9 mouse cellular contexts compared by ENCODE assay signal in the genomic region with DNA sequence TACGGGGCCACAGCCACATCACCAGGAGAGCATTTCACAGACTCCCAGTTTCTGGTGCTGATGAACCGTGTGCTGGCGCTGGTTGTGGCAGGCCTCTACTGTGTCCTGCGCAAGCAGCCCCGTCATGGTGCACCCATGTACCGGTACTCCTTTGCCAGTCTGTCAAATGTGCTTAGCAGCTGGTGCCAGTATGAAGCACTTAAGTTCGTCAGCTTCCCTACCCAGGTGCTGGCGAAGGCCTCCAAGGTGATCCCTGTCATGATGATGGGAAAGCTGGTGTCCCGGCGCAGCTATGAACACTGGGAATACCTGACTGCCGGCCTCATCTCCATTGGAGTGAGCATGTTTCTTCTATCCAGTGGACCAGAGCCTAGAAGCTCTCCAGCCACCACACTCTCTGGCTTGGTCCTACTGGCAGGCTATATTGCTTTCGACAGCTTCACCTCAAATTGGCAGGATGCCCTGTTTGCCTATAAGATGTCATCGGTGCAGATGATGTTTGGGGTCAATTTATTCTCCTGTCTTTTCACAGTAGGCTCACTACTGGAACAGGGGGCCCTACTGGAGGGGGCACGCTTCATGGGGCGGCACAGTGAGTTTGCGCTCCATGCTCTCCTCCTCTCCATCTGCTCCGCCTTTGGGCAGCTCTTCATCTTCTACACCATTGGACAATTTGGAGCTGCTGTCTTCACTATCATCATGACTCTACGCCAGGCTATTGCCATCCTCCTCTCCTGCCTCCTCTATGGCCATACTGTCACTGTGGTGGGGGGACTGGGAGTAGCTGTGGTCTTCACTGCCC. TPM values are rescaled to one million over a fixed set of nuclear protein-coding genes. Genes with fewer than 3 reads are reported as not detected.
DNase-seq lines count a peak whose midpoint lies in the region; ATAC-seq and TF ChIP-seq lines count a peak whose summit lies in the region.
"Had no signal": no experiment of that assay in that cellular context is flagged by ENCODE, and none has a peak within 500 bp of the region (broad histone marks: within the 10 kb centered on the region; RNA-seq: fewer than 3 reads in every experiment).

No protein-coding gene starts in this region.

- 26% methylated on average over 18 of the region's 18 CpGs for WGBS in cerebellum, adult 2 months
- WGBS in kidney, embryonic 16.5 days = 65% methylated on average over 18 of the region's 18 CpGs
- 60% methylated on average over 18 of the region's 18 CpGs for WGBS in embryonic facial prominence, embryonic 15.5 days
- WGBS in midbrain, postnatal 0 days = 65% methylated on average over 18 of the region's 18 CpGs

- no peaks in the 10 kb centered on the region for H3K9me3 ChIP-seq in kidney, embryonic 16.5 days (ENCODE audit: low read length)
- no peaks in the 10 kb centered on the region for H3K9me3 ChIP-seq in embryonic facial prominence, embryonic 15.5 days (replicated peaks)
- no peaks in the 10 kb centered on the region for H3K9me3 ChIP-seq in midbrain, postnatal 0 days (ENCODE audit: low read length)

- H3K4me1 ChIP-seq in cerebellum, adult 2 months (ENCODE audit: control insufficient read depth, insufficient read depth, low read length) = peaks cover 16% of the 10 kb centered on the region
- H3K4me1 ChIP-seq in kidney, embryonic 16.5 days (ENCODE audit: insufficient read depth, low read length) = peaks cover 46% of the 10 kb centered on the region
- peaks cover 64% of the 10 kb centered on the region for H3K4me1 ChIP-seq in embryonic facial prominence, embryonic 15.5 days
- 0 out of 2 replicates have a peak, but pooled peaks cover 6% of the 10 kb centered on the region for H3K4me1 ChIP-seq in midbrain, postnatal 0 days (ENCODE audit: insufficient read depth, low read length)

- no peak for ATAC-seq in kidney, embryonic 16.5 days (ENCODE audit: low FRiP score, low TSS enrichment)
- ATAC-seq in embryonic facial prominence, embryonic 15.5 days (ENCODE audit: insufficient number of reproducible peaks, low FRiP score, low TSS enrichment, low read depth) = 0 out of 2 replicates have a peak, but pooled peaks have one; percentile 8
- no peak for ATAC-seq in midbrain, postnatal 0 days (ENCODE audit: low FRiP score)

- peak; percentile 20; the same call in 1 of the 2 replicates for TF ChIP-seq POLR2A in cerebellum, adult 2 months (IDR thresholded peaks at IDR 0.05; ENCODE audit: borderline replicate concordance, insufficient read depth, low read length)

- no peak overlapping the region for H3K27ac ChIP-seq in cerebellum, adult 2 months (ENCODE audit: insufficient read depth, low read length)
- peak overlapping the region; percentile 20; the same call in 1 of the 2 replicates for H3K27ac ChIP-seq in kidney, embryonic 16.5 days (ENCODE audit: low read length)
- H3K27ac ChIP-seq in embryonic facial prominence, embryonic 15.5 days (replicated peaks) = peak overlapping the region; percentile 35; the same call in 1 of the 2 replicates
- no peak overlapping the region for H3K27ac ChIP-seq in midbrain, postnatal 0 days (ENCODE audit: low read depth, low read length)
- H3K27ac ChIP-seq: macrophage had no signal

- no peak for TF ChIP-seq CTCF in cerebellum, adult 2 months (IDR thresholded peaks at IDR 0.05; ENCODE audit: borderline replicate concordance, insufficient read depth, low read depth, low read length)
- no peak for TF ChIP-seq CTCF in midbrain, postnatal 0 days (IDR thresholded peaks at IDR 0.05)

- no peaks in the 10 kb centered on the region for H3K27me3 ChIP-seq in cerebellum, adult 2 months (ENCODE audit: control insufficient read depth, insufficient read depth, low read length)
- H3K27me3 ChIP-seq in kidney, embryonic 16.5 days (ENCODE audit: insufficient read depth, low read length) = no peaks in the 10 kb centered on the region
- H3K27me3 ChIP-seq in embryonic facial prominence, embryonic 15.5 days = no peaks in the 10 kb centered on the region
- H3K27me3 ChIP-seq in midbrain, postnatal 0 days (ENCODE audit: insufficient read depth, low read length) = no peaks in the 10 kb centered on the region

- peak overlapping the region; percentile 7; the same call in 1 of the 2 replicates for H3K9ac ChIP-seq in kidney, embryonic 16.5 days (replicated peaks; ENCODE audit: low read length)
- no peak overlapping the region for H3K9ac ChIP-seq in embryonic facial prominence, embryonic 15.5 days
- no peak overlapping the region for H3K9ac ChIP-seq in midbrain, postnatal 0 days (replicated peaks; ENCODE audit: low read length, poor library complexity, severe bottlenecking)

- H3K36me3 ChIP-seq in kidney, embryonic 16.5 days (ENCODE audit: insufficient read depth, low read length) = peaks cover 52% of the 10 kb centered on the region
- peaks cover 65% of the 10 kb centered on the region for H3K36me3 ChIP-seq in embryonic facial prominence, embryonic 15.5 days
- peaks cover 56% of the 10 kb centered on the region for H3K36me3 ChIP-seq in midbrain, postnatal 0 days (ENCODE audit: insufficient read depth, low read length)

- no peak overlapping the region for H3K4me3 ChIP-seq in cerebellum, adult 2 months (replicated peaks; ENCODE audit: insufficient read depth, low read depth, low read length)
- H3K4me3 ChIP-seq in kidney, embryonic 16.5 days (ENCODE audit: low read length) = no peak overlapping the region
- H3K4me3 ChIP-seq in embryonic facial prominence, embryonic 15.5 days (replicated peaks) = no peak overlapping the region
- H3K4me3 ChIP-seq in midbrain, postnatal 0 days (ENCODE audit: low read depth, low read length) = no peak overlapping the region

- peak in 1 of 2 experiments; percentile 49 for DNase-seq in cerebellum, adult 2 months
- DNase-seq in cerebellum, adult 9-10 months = no peak
- DNase-seq in kidney, postnatal 25 days = no peak
- DNase-seq in midbrain, postnatal 0 days (ENCODE audit: low spot score) = peak; percentile 46
- DNase-seq in frontal cortex, postnatal 10 days (ENCODE audit: low spot score in 2 of 2) = no peak
- DNase-seq in ovary, postnatal 10 days (ENCODE audit: low spot score) = no peak

- no peak overlapping the region for H3K4me2 ChIP-seq in kidney, embryonic 16.5 days (replicated peaks; ENCODE audit: low read depth, low read length)
- no peak overlapping the region for H3K4me2 ChIP-seq in embryonic facial prominence, embryonic 15.5 days (replicated peaks)
- no peak overlapping the region for H3K4me2 ChIP-seq in midbrain, postnatal 0 days (ENCODE audit: low read depth, low read length, poor library complexity, severe bottlenecking)

RNA-seq across cellular contexts. Expression of a gene that starts 2.9 kb away (rescaled TPM):
- polyA plus RNA-seq in cerebellum, adult 2 months (2012; rRNA removed) = 71.3 and 74.0 TPM in 2 replicates
- 159 and 170 TPM in 2 replicates for polyA plus RNA-seq in kidney, embryonic 16.5 days (2015; fragmentation: Nextera tagmentation; extraction: Ambion mirVana)
- 133 and 139 TPM in 2 replicates for polyA plus RNA-seq in embryonic facial prominence, embryonic 15.5 days (2015; fragmentation: Nextera tagmentation; extraction: Ambion mirVana)
- 91.7 and 113 TPM in 2 replicates for total RNA-seq in midbrain, postnatal 0 days (2014; rRNA removed)
- polyA plus RNA-seq in midbrain, postnatal 0 days (2015; fragmentation: Nextera tagmentation; extraction: Ambion mirVana) = 71.8 and 75.3 TPM in 2 replicates

RNA-seq across cellular contexts. Expression of a gene that starts 6.5 kb away (rescaled TPM):
- polyA plus RNA-seq in cerebellum, adult 2 months (2012; rRNA removed) = 915 and 924 TPM in 2 replicates
- 1,922 and 2,030 TPM in 2 replicates for polyA plus RNA-seq in kidney, embryonic 16.5 days (2015; fragmentation: Nextera tagmentation; extraction: Ambion mirVana)
- 1,563 and 1,577 TPM in 2 replicates for polyA plus RNA-seq in embryonic facial prominence, embryonic 15.5 days (2015; fragmentation: Nextera tagmentation; extraction: Ambion mirVana)
- 1,063 and 1,068 TPM in 2 replicates for total RNA-seq in midbrain, postnatal 0 days (2014; rRNA removed)
- polyA plus RNA-seq in midbrain, postnatal 0 days (2015; fragmentation: Nextera tagmentation; extraction: Ambion mirVana) = 1,368 and 1,371 TPM in 2 replicates

RNA-seq across cellular contexts. Expression of a gene that starts 11.1 kb away (rescaled TPM):
- polyA plus RNA-seq in cerebellum, adult 2 months (2012; rRNA removed) = 12.5 and 13.5 TPM in 2 replicates
- 5.9 and 6.4 TPM in 2 replicates for polyA plus RNA-seq in kidney, embryonic 16.5 days (2015; fragmentation: Nextera tagmentation; extraction: Ambion mirVana)
- polyA plus RNA-seq in embryonic facial prominence, embryonic 15.5 days (2015; fragmentation: Nextera tagmentation; extraction: Ambion mirVana) = 5.5 and 6.3 TPM in 2 replicates
- 2.0 and 4.8 TPM in 2 replicates for total RNA-seq in midbrain, postnatal 0 days (2014; rRNA removed)
- polyA plus RNA-seq in midbrain, postnatal 0 days (2015; fragmentation: Nextera tagmentation; extraction: Ambion mirVana) = 2.5 and 3.1 TPM in 2 replicates

RNA-seq across cellular contexts. Expression of a gene that starts 17.1 kb away (rescaled TPM):
- 125 and 130 TPM in 2 replicates for polyA plus RNA-seq in cerebellum, adult 2 months (2012; rRNA removed)
- 3.5 and 3.8 TPM in 2 replicates for polyA plus RNA-seq in kidney, embryonic 16.5 days (2015; fragmentation: Nextera tagmentation; extraction: Ambion mirVana)
- 3.9 and 4.7 TPM in 2 replicates for polyA plus RNA-seq in embryonic facial prominence, embryonic 15.5 days (2015; fragmentation: Nextera tagmentation; extraction: Ambion mirVana)
- total RNA-seq in midbrain, postnatal 0 days (2014; rRNA removed) = 77.9 and 95.6 TPM in 2 replicates
- polyA plus RNA-seq in midbrain, postnatal 0 days (2015; fragmentation: Nextera tagmentation; extraction: Ambion mirVana) = 29.1 and 30.7 TPM in 2 replicates

RNA-seq across cellular contexts. Expression of a gene that starts 32.8 kb away (rescaled TPM):
- polyA plus RNA-seq in cerebellum, adult 2 months (2012; rRNA removed) = 72.2 and 75.6 TPM in 2 replicates
- 107 and 116 TPM in 2 replicates for polyA plus RNA-seq in kidney, embryonic 16.5 days (2015; fragmentation: Nextera tagmentation; extraction: Ambion mirVana)
- polyA plus RNA-seq in embryonic facial prominence, embryonic 15.5 days (2015; fragmentation: Nextera tagmentation; extraction: Ambion mirVana) = 92.7 and 99.7 TPM in 2 replicates
- 45.3 and 82.1 TPM in 2 replicates for total RNA-seq in midbrain, postnatal 0 days (2014; rRNA removed)
- polyA plus RNA-seq in midbrain, postnatal 0 days (2015; fragmentation: Nextera tagmentation; extraction: Ambion mirVana) = 38.4 TPM in 2 replicates

Comparison
In these comparisons a context has a peak if more than half of its experiments do, and no peak if none do; other contexts are left out.
1. H3K27ac ChIP-seq: peak in kidney, embryonic 16.5 days (single experiment) and embryonic facial prominence, embryonic 15.5 days (single experiment); none in cerebellum, adult 2 months (single experiment) and midbrain, postnatal 0 days (single experiment).